Mouse (Mus musculus) liver, embryonic 15.5 days (tissue): ENCODE measurements at regions not wholly inside any gene's neighbourhood (a gene's known extent, or its start where the extent isn't known, plus 50 kb on each side); places are given as distances from the start of the nearest gene placed in this dataset.

Source experiments
- ATAC-seq: fragments of 200-750 bp; cut with Nextera tagmentation; 2 replicates; pipeline ENCODE4 v1.8.0; 2017; ENCODE audit warnings: moderate number of reproducible peaks, mild to moderate bottlenecking, moderate library complexity; ENCODE audit not compliant: insufficient read depth
- H3K27ac ChIP-seq: fragments of 300-500 bp; sonication (generic); replicated peaks from 2 replicates; pipeline ENCODE4 v1.5.1; 2015; ENCODE audit warnings: mild to moderate bottlenecking, inconsistent platforms
- H3K27me3 ChIP-seq: fragments of 300-500 bp; sonication (generic); 2 replicates; pipeline ENCODE4 v1.6.1; 2015; ENCODE audit warnings: mild to moderate bottlenecking, inconsistent platforms
- H3K36me3 ChIP-seq: fragments of 300-500 bp; sonication (generic); replicated peaks from 2 replicates; pipeline ENCODE4 v1.6.1; 2015; ENCODE audit warnings: moderate library complexity, mild to moderate bottlenecking, inconsistent platforms
- H3K4me1 ChIP-seq: fragments of 300-500 bp; sonication (generic); replicated peaks from 2 replicates; pipeline ENCODE4 v1.6.1; 2015; ENCODE audit warnings: inconsistent platforms
- H3K4me2 ChIP-seq: fragments of 300-500 bp; sonication (generic); 2 replicates; pipeline ENCODE4 v1.6.1; 2015; ENCODE audit warnings: moderate library complexity, mild to moderate bottlenecking, inconsistent platforms
- H3K4me3 ChIP-seq: fragments of 300-500 bp; sonication (generic); replicated peaks from 2 replicates; pipeline ENCODE4 v1.5.1; 2015; ENCODE audit warnings: mild to moderate bottlenecking, inconsistent platforms
- H3K9ac ChIP-seq: fragments of 300-500 bp; sonication (generic); 2 replicates; pipeline ENCODE4 v1.6.1; 2015; ENCODE audit warnings: moderate library complexity, mild to moderate bottlenecking, inconsistent platforms
- H3K9me3 ChIP-seq: fragments of 300-500 bp; sonication (generic); replicated peaks from 2 replicates; pipeline ENCODE4 v1.6.1; 2016; ENCODE audit warnings: inconsistent platforms
- WGBS: fragments of 180-500 bp; shearing (Covaris S2); methylation state at CpG from one replicate; pipeline ENCODE4 v1.1.7; 2015; ENCODE audit warnings: mixed read lengths; ENCODE audit not compliant: insufficient replicate concordance; 5-methylcytosine and 5-hydroxymethylcytosine counted together

DNA sequence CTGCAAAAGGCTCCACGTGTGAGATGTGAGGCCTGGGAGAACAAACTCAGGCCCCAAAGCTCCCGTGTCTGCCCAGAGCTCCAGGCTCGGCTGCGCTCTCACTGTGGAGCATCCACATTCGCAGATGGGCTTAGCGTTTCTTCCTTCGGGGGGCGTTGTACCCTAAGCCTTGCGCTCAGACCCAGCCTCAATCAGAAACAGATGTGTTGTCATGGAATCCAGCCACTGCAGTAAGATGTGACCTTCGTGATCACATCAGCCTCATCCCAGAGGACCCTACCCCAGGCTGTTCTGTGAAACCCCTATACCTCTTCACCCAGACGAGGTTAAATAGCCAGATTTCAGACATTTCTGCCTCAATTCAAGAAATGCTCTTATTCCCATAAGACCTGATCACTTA is 260.1 kb downstream of the Cxcl12 start:
- Histone ChIP-seq H3K27me3 (no peaks in the 10 kb centered on the region), H3K4me2 (no peak overlapping the region), H3K4me1 (0 out of 2 replicates have a peak, but pooled peaks cover 3% of the 10 kb centered on the region), H3K9me3 (no peaks in the 10 kb centered on the region), H3K4me3 (no peak overlapping the region), H3K9ac (no peak overlapping the region), H3K36me3 (no peaks in the 10 kb centered on the region), H3K27ac (no peak overlapping the region)
- 76% methylated on average over 11 of the region's 11 CpGs for WGBS
- ATAC-seq, result no peak

DNA sequence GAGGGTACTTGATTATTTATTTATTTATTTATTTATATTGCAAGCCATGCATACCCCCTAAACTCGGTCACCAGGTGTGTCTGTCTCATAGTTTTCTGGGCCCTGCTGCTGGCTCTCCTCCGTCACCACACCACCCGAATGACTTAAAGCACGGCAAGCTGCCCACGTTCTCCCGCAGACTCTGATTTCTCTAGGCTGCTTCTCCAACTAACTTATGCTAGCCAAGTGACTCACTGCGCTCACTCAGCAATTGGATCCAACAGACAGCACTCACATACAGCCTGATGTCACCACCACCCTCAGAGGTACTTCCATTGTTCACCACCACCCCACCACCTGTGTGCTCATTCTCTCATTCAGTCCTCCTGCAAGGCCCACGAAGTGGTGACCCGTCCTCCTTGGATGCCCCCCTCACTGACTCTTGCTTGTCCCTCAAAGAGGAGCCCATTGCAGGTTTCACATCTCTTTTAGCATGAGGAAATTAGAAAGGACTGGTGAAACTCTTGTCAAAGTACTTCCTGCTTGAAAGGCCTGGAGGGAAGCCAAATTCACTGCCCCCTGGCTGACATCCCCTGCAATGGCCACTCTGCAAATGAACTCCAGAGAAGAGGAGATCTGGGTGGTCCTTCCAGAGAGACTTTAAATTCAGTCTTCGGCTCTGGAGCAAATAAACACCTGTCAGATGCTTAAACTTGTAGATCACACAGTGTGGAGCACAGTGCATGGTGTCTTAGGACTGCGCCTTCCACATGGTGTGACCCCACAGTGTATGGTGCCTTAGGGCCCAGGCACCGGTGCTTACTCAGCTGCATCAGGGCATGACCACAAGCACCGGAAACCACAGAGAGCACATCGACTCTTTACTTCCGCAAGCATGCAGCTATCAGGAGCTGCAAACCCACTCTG is 262.8 kb downstream of the Cxcl12 start:
- Histone ChIP-seq H3K27me3 (no peaks in the 10 kb centered on the region), H3K27ac (no peak overlapping the region), H3K4me2 (no peak overlapping the region), H3K9ac (no peak overlapping the region), H3K9me3 (no peaks in the 10 kb centered on the region), H3K36me3 (no peaks in the 10 kb centered on the region), H3K4me3 (no peak overlapping the region), H3K4me1 (0 out of 2 replicates have a peak, but pooled peaks cover 3% of the 10 kb centered on the region)
- 44% methylated on average over 15 of the region's 15 CpGs for WGBS
- peak; percentile 44 for ATAC-seq

DNA sequence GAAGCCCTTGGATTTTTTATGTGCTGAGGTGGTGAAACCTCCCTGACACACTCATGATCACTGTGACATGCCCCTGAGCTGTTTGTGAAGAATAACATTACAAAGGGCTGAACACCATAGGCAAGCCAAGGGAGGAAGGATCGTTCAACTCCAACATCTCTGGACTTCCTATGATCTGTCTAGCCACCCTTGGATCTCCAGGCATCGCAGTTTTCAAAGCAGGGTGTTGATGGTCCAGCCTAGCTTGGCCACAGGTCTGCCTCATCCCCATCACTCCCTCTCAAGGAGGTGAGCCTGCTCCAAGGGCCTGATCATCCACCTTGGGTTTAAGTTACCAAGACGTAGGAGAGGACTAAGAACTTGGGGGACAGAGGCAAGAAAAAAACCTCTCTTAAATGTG is 268.5 kb downstream of the Cxcl12 start:
- Histone ChIP-seq H3K27ac (no peak overlapping the region), H3K27me3 (no peaks in the 10 kb centered on the region), H3K9me3 (no peaks in the 10 kb centered on the region), H3K4me1 (no peaks in the 10 kb centered on the region), H3K9ac (no peak overlapping the region), H3K4me3 (no peak overlapping the region), H3K4me2 (no peak overlapping the region), H3K36me3 (no peaks in the 10 kb centered on the region)
- no peak for ATAC-seq
- 54% methylated on average over 3 of the region's 3 CpGs for WGBS

DNA sequence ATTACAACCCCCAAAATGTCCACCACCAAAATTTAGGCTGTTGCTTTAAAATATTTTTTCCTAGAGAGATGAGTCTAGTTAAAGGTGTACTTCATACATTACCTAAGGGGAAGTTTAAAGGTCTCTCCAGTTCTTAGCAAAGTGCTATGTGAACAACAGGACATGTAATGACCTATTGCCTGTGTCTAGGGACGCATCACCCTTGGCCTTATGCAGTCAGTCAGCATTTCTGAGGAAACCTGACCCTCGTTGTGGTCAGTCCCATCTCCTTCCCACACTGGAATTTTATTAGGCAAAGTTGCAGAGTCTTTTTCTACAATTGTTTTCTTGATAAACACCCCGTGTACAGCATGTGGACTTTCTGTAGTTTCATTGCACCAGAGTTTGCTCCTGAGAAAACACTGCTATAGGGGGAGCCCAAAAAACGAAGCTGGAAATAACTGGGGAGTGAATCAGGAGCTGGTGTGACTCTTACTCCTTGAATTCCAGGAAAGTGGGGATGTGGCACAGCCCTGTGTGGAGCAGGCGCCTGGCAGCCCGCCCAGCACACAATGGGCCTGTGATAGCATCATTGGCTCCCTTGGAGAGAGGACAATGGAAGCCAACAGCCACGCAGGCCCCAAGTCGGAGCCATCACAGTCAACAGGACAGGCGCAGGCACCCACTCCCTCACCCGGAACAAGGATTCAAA is 269.2 kb downstream of the Cxcl12 start:
- no peak overlapping the region for H3K4me3 ChIP-seq
- WGBS, result 40% methylated on average over 10 of the region's 10 CpGs
- H3K4me1 ChIP-seq, result no peaks in the 10 kb centered on the region
- H3K27ac ChIP-seq, result no peak overlapping the region
- ATAC-seq, result no peak
- no peaks in the 10 kb centered on the region for H3K9me3 ChIP-seq
- H3K36me3 ChIP-seq, result no peaks in the 10 kb centered on the region
- no peak overlapping the region for H3K9ac ChIP-seq
- H3K27me3 ChIP-seq, result no peaks in the 10 kb centered on the region
- H3K4me2 ChIP-seq, result no peak overlapping the region

DNA sequence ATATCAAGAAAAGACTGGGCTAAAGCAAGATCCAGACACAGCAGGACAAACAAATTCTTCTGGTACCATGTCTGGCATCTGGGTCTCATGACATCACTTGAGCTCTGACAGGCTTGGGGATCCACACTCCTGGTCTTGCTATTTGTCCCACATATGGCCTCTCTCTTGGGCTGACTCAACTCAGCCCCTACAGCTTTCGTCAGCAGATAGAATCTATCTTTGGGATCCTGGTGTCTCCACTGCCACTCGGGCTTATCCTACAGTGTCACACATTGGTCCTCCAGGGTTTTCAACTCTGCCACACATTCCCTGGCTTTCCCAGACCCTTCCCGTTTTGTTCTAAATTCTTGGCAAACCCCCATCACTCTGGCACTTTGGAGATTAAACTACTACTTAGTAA is 280.3 kb downstream of the Cxcl12 start:
- Histone ChIP-seq H3K36me3 (no peaks in the 10 kb centered on the region), H3K9me3 (no peaks in the 10 kb centered on the region), H3K9ac (no peak overlapping the region), H3K4me2 (no peak overlapping the region), H3K4me1 (no peaks in the 10 kb centered on the region), H3K27ac (no peak overlapping the region), H3K4me3 (no peak overlapping the region), H3K27me3 (no peaks in the 10 kb centered on the region)
- ATAC-seq, result no peak
- 56% methylated on average over 3 of the region's 3 CpGs for WGBS

DNA sequence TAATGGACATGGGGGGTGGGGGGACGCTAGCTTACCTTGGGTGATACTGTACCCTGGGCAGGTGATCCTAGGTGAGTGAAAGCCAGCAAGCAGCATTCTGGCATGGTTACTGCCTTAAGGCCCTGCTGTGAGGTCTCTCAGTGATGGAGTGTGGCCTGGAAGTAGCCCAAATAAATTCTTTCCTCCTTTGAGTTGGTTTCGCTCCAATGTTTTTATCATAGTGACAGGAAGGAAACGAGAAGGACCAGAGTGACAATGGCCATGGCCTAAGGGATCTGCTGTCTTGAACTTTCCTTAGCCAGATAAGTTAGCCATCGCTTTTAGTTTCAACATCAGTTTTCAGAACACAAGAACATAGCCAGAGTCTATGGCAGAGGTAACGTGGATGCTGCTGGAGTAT is 282.7 kb downstream of the Cxcl12 start:
- ATAC-seq, result no peak
- Histone ChIP-seq H3K9ac (no peak overlapping the region), H3K36me3 (no peaks in the 10 kb centered on the region), H3K9me3 (no peaks in the 10 kb centered on the region), H3K4me3 (no peak overlapping the region), H3K27me3 (no peaks in the 10 kb centered on the region), H3K4me1 (no peaks in the 10 kb centered on the region), H3K27ac (no peak overlapping the region), H3K4me2 (no peak overlapping the region)
- 53% methylated on average over 5 of the region's 5 CpGs for WGBS

DNA sequence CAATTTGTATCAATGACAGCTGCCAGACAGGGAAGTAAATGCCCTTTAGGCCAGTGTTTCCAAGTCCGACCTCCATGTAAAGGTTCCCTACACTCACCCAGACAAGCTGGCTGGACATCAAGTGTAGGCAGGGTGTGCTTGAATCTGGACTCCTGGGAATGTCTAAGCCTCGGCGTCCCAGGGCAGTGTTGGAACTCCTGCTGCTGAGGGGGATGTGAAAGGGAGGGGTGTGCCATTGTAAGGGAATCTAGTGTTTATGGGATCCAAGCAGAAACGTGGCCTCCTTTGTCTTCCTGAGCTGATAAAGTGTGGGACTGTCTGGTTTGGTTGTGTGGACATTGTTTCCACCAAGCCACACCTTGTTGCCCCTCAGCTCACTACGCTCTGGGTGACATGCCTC is 291.9 kb downstream of the Cxcl12 start:
- 31% methylated on average over 5 of the region's 5 CpGs for WGBS
- no peaks in the 10 kb centered on the region for H3K4me1 ChIP-seq
- H3K9ac ChIP-seq, result no peak overlapping the region
- H3K36me3 ChIP-seq, result no peaks in the 10 kb centered on the region
- no peaks in the 10 kb centered on the region for H3K9me3 ChIP-seq
- H3K4me3 ChIP-seq, result no peak overlapping the region
- no peak overlapping the region for H3K27ac ChIP-seq
- ATAC-seq, result no peak
- H3K4me2 ChIP-seq, result no peak overlapping the region
- no peaks in the 10 kb centered on the region for H3K27me3 ChIP-seq

DNA sequence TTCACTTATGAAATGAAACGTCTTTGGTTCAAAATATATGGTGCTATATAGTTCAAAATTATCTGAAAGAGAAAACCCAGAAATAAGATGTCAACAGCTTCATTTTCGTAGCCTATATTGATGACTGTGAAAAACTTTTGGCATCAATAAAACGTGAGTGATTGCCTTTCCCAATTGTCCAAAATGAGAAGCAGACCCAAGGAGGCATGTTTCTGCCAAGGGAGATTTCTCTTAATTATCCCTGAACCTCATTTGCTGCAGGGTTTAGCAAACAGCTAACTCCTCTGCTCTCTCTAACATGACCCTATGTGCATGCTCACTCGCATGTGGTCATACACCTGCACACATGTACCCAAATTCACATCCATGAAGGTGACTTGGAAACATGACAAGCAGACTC is 296.8 kb downstream of the Cxcl12 start:
- H3K4me3 ChIP-seq, result no peak overlapping the region
- no peak overlapping the region for H3K4me2 ChIP-seq
- H3K9me3 ChIP-seq, result no peaks in the 10 kb centered on the region
- no peaks in the 10 kb centered on the region for H3K27me3 ChIP-seq
- no peaks in the 10 kb centered on the region for H3K36me3 ChIP-seq
- no peaks in the 10 kb centered on the region for H3K4me1 ChIP-seq
- H3K27ac ChIP-seq, result no peak overlapping the region
- H3K9ac ChIP-seq, result no peak overlapping the region
- WGBS, result 46% methylated on average over 4 of the region's 4 CpGs
- no peak for ATAC-seq

DNA sequence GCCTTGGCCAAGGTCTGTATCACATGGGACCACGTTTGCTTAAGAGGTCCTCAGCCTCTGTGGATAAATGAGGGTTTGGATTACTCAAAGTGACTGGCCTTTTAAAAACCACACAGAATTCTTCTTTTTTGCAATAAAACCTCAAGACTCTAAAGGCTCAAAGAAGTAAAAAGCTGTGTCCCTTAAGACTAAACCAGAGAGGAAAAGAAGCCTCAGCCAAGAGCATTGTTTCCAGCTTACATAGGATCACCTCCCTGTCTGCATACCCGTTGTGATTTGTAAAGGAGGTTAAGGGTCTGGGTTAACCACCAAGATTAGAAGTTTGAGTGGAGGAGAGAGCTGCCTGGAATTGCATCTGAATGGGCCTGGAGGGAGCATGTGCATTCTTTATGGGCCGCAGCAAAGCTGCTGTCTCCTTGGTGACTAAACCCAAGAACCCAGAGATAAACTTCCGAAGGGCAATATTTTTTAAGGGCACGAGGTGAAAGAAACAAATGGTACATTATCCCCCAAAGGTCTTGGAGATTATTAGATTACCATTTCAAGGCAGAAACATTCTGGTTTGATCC is 297.4 kb downstream of the Cxcl12 start:
- ATAC-seq, result no peak
- H3K4me2 ChIP-seq, result no peak overlapping the region
- no peaks in the 10 kb centered on the region for H3K27me3 ChIP-seq
- H3K4me1 ChIP-seq, result no peaks in the 10 kb centered on the region
- H3K36me3 ChIP-seq, result no peaks in the 10 kb centered on the region
- H3K9ac ChIP-seq, result no peak overlapping the region
- no peak overlapping the region for H3K4me3 ChIP-seq
- H3K9me3 ChIP-seq, result no peaks in the 10 kb centered on the region
- 60% methylated on average over 5 of the region's 5 CpGs for WGBS
- H3K27ac ChIP-seq, result no peak overlapping the region

DNA sequence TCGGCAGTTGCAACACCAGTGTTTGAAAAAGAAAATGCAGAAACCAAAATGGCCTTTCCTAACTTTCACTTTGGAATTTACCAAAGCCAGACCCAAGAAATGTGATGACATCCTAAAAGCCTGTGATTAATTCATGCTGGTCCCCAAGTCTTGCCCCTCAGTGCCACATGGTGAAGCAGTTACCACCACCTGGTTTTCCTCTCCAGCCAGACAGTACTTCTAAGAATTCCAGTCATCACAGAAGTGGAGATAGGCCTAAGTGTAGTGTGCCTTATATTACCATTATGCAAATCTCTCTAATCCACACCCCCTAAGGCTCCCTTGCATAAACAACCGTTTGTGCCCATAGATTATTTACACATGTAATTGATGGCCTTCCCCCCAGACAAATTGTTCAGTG is 311.0 kb downstream of the Cxcl12 start:
- Histone ChIP-seq H3K9ac (no peak overlapping the region), H3K4me3 (no peak overlapping the region), H3K4me1 (no peaks in the 10 kb centered on the region), H3K27ac (no peak overlapping the region), H3K36me3 (no peaks in the 10 kb centered on the region), H3K9me3 (no peaks in the 10 kb centered on the region), H3K27me3 (no peaks in the 10 kb centered on the region), H3K4me2 (no peak overlapping the region)
- 40% methylated on average over 2 of the region's 2 CpGs for WGBS
- ATAC-seq, result no peak

DNA sequence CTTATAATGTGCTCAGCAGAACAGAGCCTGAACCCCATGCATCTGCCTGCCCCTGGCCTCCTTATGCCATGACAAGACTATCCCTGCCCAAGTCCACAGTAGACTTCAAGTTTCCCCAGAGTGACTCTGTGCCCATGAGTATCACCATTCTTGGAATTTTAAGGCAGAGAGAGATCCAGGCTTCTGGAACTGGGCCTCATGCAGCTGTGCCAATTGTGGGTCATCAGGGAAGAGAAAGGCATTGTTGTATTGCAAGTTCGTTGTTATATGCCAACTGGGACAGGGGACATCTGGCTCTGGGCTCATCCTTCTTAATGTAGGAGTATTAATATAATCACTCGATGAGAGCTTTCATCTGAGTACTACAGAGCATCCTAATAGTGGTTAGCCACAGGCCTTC is 312.1 kb downstream of the Cxcl12 start:
- WGBS, result 62% methylated on average over 2 of the region's 2 CpGs
- no peaks in the 10 kb centered on the region for H3K36me3 ChIP-seq
- H3K27me3 ChIP-seq, result no peaks in the 10 kb centered on the region
- H3K27ac ChIP-seq, result no peak overlapping the region
- H3K4me1 ChIP-seq, result no peaks in the 10 kb centered on the region
- H3K4me2 ChIP-seq, result no peak overlapping the region
- H3K4me3 ChIP-seq, result no peak overlapping the region
- H3K9ac ChIP-seq, result no peak overlapping the region
- ATAC-seq, result no peak
- no peaks in the 10 kb centered on the region for H3K9me3 ChIP-seq
